Mouse (Mus musculus) granulocyte monocyte progenitor cell, adult 5-6 weeks (primary cell): ENCODE data around the gene Midn. TPM values are rescaled to one million over a fixed set of nuclear protein-coding genes. Genes with fewer than 3 reads are reported as not detected.
"Not testable (repeated sequence)": the region's sequence is repeated elsewhere in the genome, so short reads cannot be mapped to it uniquely, and the experiment has no call there.

Experiments
- ATAC-seq: replicated peaks from 2 replicates; pipeline ENCODE4 v1.8.0; 2016; ENCODE audit warnings: mild to moderate bottlenecking, moderate TSS enrichment, inconsistent platforms; ENCODE audit not compliant: poor library complexity, severe bottlenecking
- total RNA-seq, 2 experiments: library from RNA; stranded (forward) in 1 of 2; stranded (reverse) in 1 of 2; fragments of 200-712, 200-1000 nt in 1 of 2; fragments of >200 nt in 1 of 2; fragmentation: Nextera tagmentation in 1 of 2; gene quantifications; 2 replicates each; pipeline ENCODE4 v1.2.3; 2014 to 2017

The Midn gene
- total RNA-seq, 2 experiments from 2014 or later: 17.4 to 26.7 TPM

GRCm38 (mm10) chr10:80155277-80155676, 7.2 kb downstream of the Midn start:
- no peak for ATAC-seq

GRCm38 (mm10) chr10:80156002-80156751, 8.1 kb downstream of the Midn start:
- no peak for ATAC-seq

GRCm38 (mm10) chr10:80156752-80157053, 8.6 kb downstream of the Midn start:
- no peak for ATAC-seq

- no peak for ATAC-seq
Measured at GRCm38 (mm10) chr10:80157141-80157929, 9.3 kb downstream of the Midn start.

- ATAC-seq: peak; percentile 37
Measured at GRCm38 (mm10) chr10:80158307-80158986, 10.4 kb downstream of the Midn start.

- ATAC-seq: no peak
Measured at GRCm38 (mm10) chr10:80159021-80159560, 11.0 kb downstream of the Midn start.

- peak; percentile 67 for ATAC-seq
Measured at GRCm38 (mm10) chr10:80159561-80160454, 11.7 kb downstream of the Midn start.

GRCm38 (mm10) chr10:80160455-80161371, 12.6 kb downstream of the Midn start:
- peak; percentile 4; the same call in 1 of the 2 replicates for ATAC-seq

GRCm38 (mm10) chr10:80161522-80162242, 13.6 kb downstream of the Midn start:
- no peak for ATAC-seq

GRCm38 (mm10) chr10:80162243-80162608, 14.2 kb downstream of the Midn start:
- no peak for ATAC-seq

GRCm38 (mm10) chr10:80162716-80163299, 14.7 kb downstream of the Midn start:
- no peak for ATAC-seq

GRCm38 (mm10) chr10:80163721-80164120, 15.6 kb downstream of the Midn start:
- no peak for ATAC-seq

- ATAC-seq: no peak
Measured at GRCm38 (mm10) chr10:80164161-80164997, 16.3 kb downstream of the Midn start.

GRCm38 (mm10) chr10:80164998-80165344, 16.9 kb downstream of the Midn start:
- peak; percentile 51 for ATAC-seq

GRCm38 (mm10) chr10:80165392-80166128, 17.5 kb downstream of the Midn start, which contains the start of gene Cirbp:
TSS of gene Cirbp (plus strand) at chr10:80165985.
- ATAC-seq: no peak

- not testable (repeated sequence) for ATAC-seq
Measured at GRCm38 (mm10) chr10:80166136-80166535, 18.1 kb downstream of the Midn start.
